Mouse (Mus musculus) ES-Bruce4 (cell line): ENCODE data around the gene Ermap.

ENCODE experiments used
- CTCF ChIP-seq: IDR thresholded peaks from one replicate; pipeline ENCODE4 v1.8.1; 2011; ENCODE audit warnings: low read depth, low read length
- EP300 ChIP-seq: IDR thresholded peaks from 2 replicates; pipeline ENCODE4 v1.6.1; 2011; ENCODE audit warnings: low read depth, low read length; ENCODE audit not compliant: insufficient read depth
- POLR2A ChIP-seq: IDR thresholded peaks from one replicate; pipeline ENCODE4 v1.8.1; 2011; ENCODE audit warnings: low read length; ENCODE audit not compliant: insufficient read depth

GRCm38 (mm10) chr4:119190618-119191017 lies 807 bp upstream of the Ermap start:
- no peak for TF ChIP-seq CTCF
- TF ChIP-seq POLR2A: no peak
- TF ChIP-seq EP300: no peak
